Mouse (Mus musculus) forebrain, embryonic 11.5 days (tissue): ENCODE data around the gene Bnip3. TPM values are rescaled to one million over a fixed set of nuclear protein-coding genes. Genes with fewer than 3 reads are reported as not detected.

Source experiments
- ATAC-seq: fragments of 200-750 bp; cut with Nextera tagmentation; replicated peaks from 2 replicates; pipeline ENCODE4 v1.8.0; 2017; ENCODE audit warnings: moderate TSS enrichment; ENCODE audit not compliant: low FRiP score
- DNase-seq: peaks from one replicate; pipeline ENCODE4 v3.0.0-alpha.2; 2017; ENCODE audit warnings: low spot score
- H3K27ac ChIP-seq: fragments of 300-500 bp; sonication (generic); 2 replicates; pipeline ENCODE4 v1.5.1; 2014; ENCODE audit warnings: low read depth, low read length
- H3K27me3 ChIP-seq: fragments of 300-500 bp; sonication (generic); 2 replicates; pipeline ENCODE4 v1.6.1; 2014; ENCODE audit warnings: mild to moderate bottlenecking, low read length, mixed read lengths; ENCODE audit not compliant: control insufficient read depth, insufficient read depth
- H3K36me3 ChIP-seq: fragments of 300-500 bp; sonication (generic); 2 replicates; pipeline ENCODE4 v1.6.1; 2014; ENCODE audit warnings: mild to moderate bottlenecking, low read length, moderate library complexity, mixed read lengths; ENCODE audit not compliant: control insufficient read depth, insufficient read depth
- H3K4me1 ChIP-seq: fragments of 300-500 bp; sonication (generic); replicated peaks from 2 replicates; pipeline ENCODE4 v1.6.1; 2014; ENCODE audit warnings: low read length, mixed read lengths; ENCODE audit not compliant: control insufficient read depth, insufficient read depth
- H3K4me2 ChIP-seq: fragments of 300-500 bp; sonication (generic); 2 replicates; pipeline ENCODE4 v1.6.1; 2014; ENCODE audit warnings: low read depth, mild to moderate bottlenecking, low read length, moderate library complexity, mixed read lengths; ENCODE audit not compliant: severe bottlenecking
- H3K4me3 ChIP-seq: fragments of 300-500 bp; sonication (generic); 2 replicates; pipeline ENCODE4 v1.5.1; 2014; ENCODE audit warnings: low read depth, low read length
- H3K9ac ChIP-seq: fragments of 300-500 bp; sonication (generic); 2 replicates; pipeline ENCODE4 v1.6.1; 2014; ENCODE audit warnings: low read length
- H3K9me3 ChIP-seq: fragments of 300-500 bp; sonication (generic); 2 replicates; pipeline ENCODE4 v1.6.1; 2016; ENCODE audit warnings: low read length, mixed read lengths; ENCODE audit not compliant: control insufficient read depth
- WGBS: fragments of 180-500 bp; shearing (Covaris S2); extraction: QIAGEN DNeasy Blood & Tissue Kit; methylation state at CpG from one replicate; pipeline ENCODE4 v1.1.7; 2014; 5-methylcytosine and 5-hydroxymethylcytosine counted together
- polyA plus RNA-seq: library from polyadenylated mRNA; unstranded; fragments of >200 nt; fragmentation: Nextera tagmentation; extraction: Ambion mirVana; gene quantifications from 2 replicates; pipeline ENCODE4 v1.2.1, GENCODE M21; 2014

Bnip3 gene
- polyA plus RNA-seq, 1 experiment from 2014 or later: 96.4 TPM

DNA sequence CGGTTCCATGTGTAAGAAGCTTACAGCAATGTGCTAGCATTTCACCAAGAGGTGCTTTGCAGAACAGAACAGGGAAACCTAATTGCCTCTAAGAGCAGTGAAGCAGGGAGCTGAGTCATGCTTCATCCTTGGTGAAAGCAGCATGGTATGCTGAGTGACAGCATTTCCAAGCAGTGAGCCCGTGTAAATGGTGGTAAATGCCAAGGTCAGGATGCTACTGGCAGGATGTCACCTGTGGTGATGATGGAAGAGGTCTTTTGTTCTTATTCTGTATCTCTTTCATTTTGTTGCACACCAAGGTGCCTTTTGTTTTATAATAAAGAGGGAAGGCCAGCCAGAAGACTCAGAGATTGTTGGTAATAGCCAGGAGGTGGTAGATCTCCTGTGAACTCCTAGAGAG lies 52.6 kb downstream of the Bnip3 start:
- no peak overlapping the region for H3K9ac ChIP-seq
- H3K27me3 ChIP-seq: no peaks in the 10 kb centered on the region
- H3K36me3 ChIP-seq: peaks cover 3% of the 10 kb centered on the region; the same call in 1 of the 2 replicates

DNA sequence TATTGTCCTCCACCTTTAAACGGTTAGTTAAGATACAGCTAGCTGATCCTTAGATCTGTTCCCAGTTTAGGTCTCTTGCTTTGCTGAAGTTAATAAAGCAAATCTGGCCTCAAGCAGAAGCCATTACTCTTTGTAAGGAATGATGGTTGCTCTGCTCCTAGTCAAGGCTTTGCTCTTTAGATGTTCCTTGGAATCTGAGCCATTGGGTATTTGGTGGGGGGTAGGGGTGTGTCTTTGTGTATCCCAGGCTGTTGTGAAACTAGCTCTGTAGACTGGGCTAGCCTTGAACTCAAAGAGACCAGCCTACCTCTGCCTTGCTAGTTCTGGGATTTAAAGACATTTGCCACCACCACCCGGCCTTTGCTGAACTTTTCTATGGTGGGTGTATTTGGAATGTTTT lies 55.1 kb downstream of the Bnip3 start:
- Histone ChIP-seq H3K4me1 (no peaks in the 10 kb centered on the region), H3K27ac (no peak overlapping the region), H3K36me3 (peaks cover 3% of the 10 kb centered on the region; the same call in 1 of the 2 replicates), H3K9me3 (no peaks in the 10 kb centered on the region), H3K4me2 (no peak overlapping the region), H3K4me3 (no peak overlapping the region), H3K9ac (no peak overlapping the region), H3K27me3 (no peaks in the 10 kb centered on the region)
- no peak for ATAC-seq
- WGBS: 99% methylated on average over 2 of the region's 2 CpGs
- DNase-seq: no peak

More for the DNA sequence above, 52.6 kb downstream of the Bnip3 start:
- peak; percentile 24 for DNase-seq
- Histone ChIP-seq H3K4me1 (no peaks in the 10 kb centered on the region), H3K4me2 (no peak overlapping the region), H3K27ac (no peak overlapping the region), H3K4me3 (no peak overlapping the region), H3K9me3 (no peaks in the 10 kb centered on the region)
- WGBS: 75% methylated on average over 2 of the region's 2 CpGs
- ATAC-seq: no peak

GRCm38 (mm10) chr7:138853417-138854031 lies 55.8 kb downstream of the Bnip3 start:
- DNase-seq: peak; percentile 32
- no peak overlapping the region for H3K4me2 ChIP-seq
- H3K27ac ChIP-seq: no peak overlapping the region
- no peaks in the 10 kb centered on the region for H3K27me3 ChIP-seq
- ATAC-seq: no peak
- H3K4me3 ChIP-seq: no peak overlapping the region
- no peaks in the 10 kb centered on the region for H3K9me3 ChIP-seq
- H3K4me1 ChIP-seq: no peaks in the 10 kb centered on the region; the same call in 1 of the 2 replicates
- peaks cover 3% of the 10 kb centered on the region; the same call in 1 of the 2 replicates for H3K36me3 ChIP-seq
- no peak overlapping the region for H3K9ac ChIP-seq
- 97% methylated on average over 4 of the region's 4 CpGs for WGBS

DNA sequence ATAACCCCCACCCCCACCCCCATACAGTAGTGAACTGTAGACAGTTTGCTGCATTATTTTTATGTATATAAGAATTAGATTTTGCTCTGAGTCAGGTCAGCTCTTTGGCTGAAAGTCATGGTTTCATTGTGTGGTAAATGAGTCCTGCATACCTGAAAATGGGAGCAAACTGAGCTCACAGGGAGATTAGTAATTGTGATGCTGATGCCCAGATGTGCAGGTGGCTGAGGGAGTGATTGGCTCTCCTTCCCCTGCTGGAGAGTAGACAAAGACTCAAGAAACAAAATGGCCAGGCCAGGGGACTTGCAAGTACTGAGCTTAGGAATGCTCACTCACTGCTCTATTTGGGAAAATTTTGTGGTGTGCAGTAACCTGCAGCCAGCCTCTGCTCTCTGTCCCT lies 59.2 kb downstream of the Bnip3 start:
- no peaks in the 10 kb centered on the region; the same call in 1 of the 2 replicates for H3K36me3 ChIP-seq
- no peak overlapping the region for H3K9ac ChIP-seq

GRCm38 (mm10) chr7:138848028-138848920 lies 61.0 kb downstream of the Bnip3 start:
- peak overlapping the region; percentile 84 for H3K4me2 ChIP-seq
- no peak overlapping the region; the same call in 1 of the 2 replicates for H3K9ac ChIP-seq
- H3K4me1 ChIP-seq: peaks cover 14% of the 10 kb centered on the region
- ATAC-seq (no peak), DNase-seq (peak; percentile 26)
- no peaks in the 10 kb centered on the region; the same call in 1 of the 2 replicates for H3K36me3 ChIP-seq
- no peaks in the 10 kb centered on the region for H3K9me3 ChIP-seq
- WGBS: 83% methylated on average over 7 of the region's 7 CpGs
- H3K4me3 ChIP-seq: no peak overlapping the region; the same call in 1 of the 2 replicates
- no peaks in the 10 kb centered on the region for H3K27me3 ChIP-seq
- H3K27ac ChIP-seq: no peak overlapping the region

More for the DNA sequence above, 59.2 kb downstream of the Bnip3 start:
- Histone ChIP-seq H3K27ac (no peak overlapping the region), H3K4me3 (no peak overlapping the region), H3K4me2 (no peak overlapping the region), H3K27me3 (no peaks in the 10 kb centered on the region), H3K4me1 (peaks cover 10% of the 10 kb centered on the region), H3K9me3 (no peaks in the 10 kb centered on the region)
- ATAC-seq: no peak
- peak; percentile 28 for DNase-seq

DNA sequence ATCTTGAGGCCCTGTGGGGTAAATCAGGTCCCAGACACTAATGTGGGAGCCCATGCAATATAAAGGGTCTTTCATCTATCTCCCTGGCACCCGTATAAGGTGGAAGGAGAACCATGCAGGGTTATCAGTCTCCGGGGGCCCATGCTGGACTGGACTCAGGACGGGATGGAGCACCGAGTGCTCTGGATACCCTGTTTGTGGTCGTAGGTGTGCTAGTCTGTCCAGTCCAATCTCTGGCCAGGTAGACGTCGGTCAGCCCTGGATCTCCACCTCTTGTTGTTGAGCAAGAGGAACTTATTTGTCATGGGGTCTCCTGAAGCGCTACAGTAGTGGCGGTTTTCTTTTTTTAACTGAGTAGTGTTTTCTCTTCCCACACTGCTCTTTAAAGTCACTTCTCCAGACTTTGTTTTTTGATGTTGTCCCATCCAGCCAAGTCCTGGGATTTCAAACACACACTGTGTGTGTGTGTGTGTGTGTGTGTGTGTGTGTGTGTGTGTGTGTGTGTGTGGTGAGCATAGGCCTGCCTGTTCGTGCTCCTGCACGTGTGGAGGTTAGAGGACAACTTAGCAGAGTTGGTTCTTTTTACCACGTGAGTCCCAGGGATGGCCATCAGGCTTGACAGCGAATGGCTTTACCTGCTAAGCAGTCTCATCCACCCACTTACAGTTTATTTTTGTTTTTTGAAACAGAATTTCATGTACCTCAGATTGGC lies 61.8 kb downstream of the Bnip3 start:
- Histone ChIP-seq H3K4me3 (peak overlapping the region; percentile 99), H3K4me1 (peaks cover 14% of the 10 kb centered on the region)

DNA sequence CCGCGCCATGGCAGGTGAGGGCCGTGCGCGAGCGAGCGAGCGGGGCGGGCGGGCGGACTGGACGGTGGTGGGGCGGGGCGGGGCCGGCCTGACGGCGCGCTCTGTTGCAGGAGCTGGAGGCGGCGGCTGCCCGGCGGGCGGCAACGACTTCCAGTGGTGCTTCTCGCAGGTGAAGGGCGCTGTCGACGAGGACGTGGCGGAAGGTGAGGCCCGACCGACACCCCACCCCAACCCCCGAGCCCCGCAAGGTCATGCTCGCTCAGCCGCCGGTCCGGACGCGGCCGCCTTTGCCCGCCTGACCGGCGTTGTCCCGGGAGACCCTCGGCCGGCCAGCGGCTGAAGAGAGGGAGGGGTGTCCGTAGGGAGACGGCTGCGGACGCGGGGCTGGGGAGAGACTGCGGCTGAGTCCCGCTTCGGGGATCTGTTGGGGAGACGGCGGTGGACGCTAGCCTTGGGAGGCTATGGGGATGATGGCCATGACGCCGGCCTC lies 62.8 kb downstream of the Bnip3 start:
- peak; percentile 72 for DNase-seq
- ATAC-seq: peak; percentile 87
- H3K4me1 ChIP-seq: peaks cover 14% of the 10 kb centered on the region

More for the DNA sequence above, 61.8 kb downstream of the Bnip3 start:
- no peak for DNase-seq
- no peaks in the 10 kb centered on the region for H3K27me3 ChIP-seq
- 52% methylated on average over 13 of the region's 13 CpGs for WGBS
- H3K36me3 ChIP-seq: no peaks in the 10 kb centered on the region
- peak overlapping the region; percentile 93 for H3K9ac ChIP-seq
- no peak overlapping the region for H3K27ac ChIP-seq
- H3K4me2 ChIP-seq: peak overlapping the region; percentile 84
- no peak for ATAC-seq
- H3K9me3 ChIP-seq: no peaks in the 10 kb centered on the region

More for the DNA sequence above, 62.8 kb downstream of the Bnip3 start:
- Histone ChIP-seq H3K4me2 (peak overlapping the region; percentile 84), H3K4me3 (peak overlapping the region; percentile 99), H3K9ac (peak overlapping the region; percentile 93), H3K9me3 (no peaks in the 10 kb centered on the region), H3K27ac (peak overlapping the region; percentile 86), H3K27me3 (no peaks in the 10 kb centered on the region), H3K36me3 (no peaks in the 10 kb centered on the region)
- WGBS: under 1% methylated on average over 42 of the region's 61 CpGs
